Mouse (Mus musculus): ENCODE measurements around the gene Zfp281. TPM values are rescaled to one million over a fixed set of nuclear protein-coding genes. Genes with fewer than 3 reads are reported as not detected.
A peak's percentile ranks its signal among the peaks of the same experiment; 100 is the strongest.

The Zfp281 gene
- polyA plus RNA-seq, 1 experiment from 2014 or later, result 38.5 TPM

DNA sequence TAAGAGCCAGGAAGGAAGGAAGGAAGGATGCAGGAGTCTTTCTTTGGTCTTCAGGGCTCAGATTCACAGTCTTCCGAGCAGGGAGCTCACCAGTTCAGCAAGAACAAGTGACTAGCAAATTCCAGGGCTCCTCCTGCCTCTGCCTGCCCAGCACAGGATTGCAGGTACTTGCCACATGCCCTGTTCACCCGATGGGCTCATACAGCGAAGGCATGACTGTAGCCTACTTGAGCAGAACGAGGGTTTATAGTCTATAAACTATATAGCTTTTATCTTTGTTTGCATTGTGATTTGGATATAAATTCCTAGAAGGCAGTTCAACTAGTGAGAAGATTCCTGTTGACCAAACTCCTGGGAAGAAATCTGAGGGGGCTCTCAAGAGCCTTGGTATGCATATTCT is 18.4 kb upstream of the Zfp281 start:
- ATAC-seq (ENCODE audit: low FRiP score), result no peak
- Histone ChIP-seq H3K36me3 (ENCODE audit: control insufficient read depth, insufficient read depth, low read length) (no peaks in the 10 kb centered on the region), H3K27me3 (ENCODE audit: control insufficient read depth, insufficient read depth, low read length) (no peaks in the 10 kb centered on the region), H3K9ac (ENCODE audit: low read depth, low read length) (no peak overlapping the region), H3K4me2 (replicated peaks; ENCODE audit: low read depth, low read length) (no peak overlapping the region), H3K9me3 (ENCODE audit: control insufficient read depth, low read length) (no peaks in the 10 kb centered on the region), H3K4me3 (ENCODE audit: low read depth, low read length) (no peak overlapping the region), H3K4me1 (replicated peaks; ENCODE audit: control insufficient read depth, insufficient read depth, low read length) (no peaks in the 10 kb centered on the region), H3K27ac (ENCODE audit: low read depth, low read length) (no peak overlapping the region)
- DNase-seq (ENCODE audit: low spot score), result no peak
- WGBS, result 91% methylated on average over 4 of the region's 4 CpGs

- Histone ChIP-seq H3K9ac (ENCODE audit: low read depth, low read length) (no peak overlapping the region), H3K9me3 (ENCODE audit: control insufficient read depth, low read length) (no peaks in the 10 kb centered on the region), H3K27ac (ENCODE audit: low read depth, low read length) (no peak overlapping the region), H3K4me3 (ENCODE audit: low read depth, low read length) (no peak overlapping the region), H3K4me1 (replicated peaks; ENCODE audit: control insufficient read depth, insufficient read depth, low read length) (no peaks in the 10 kb centered on the region), H3K36me3 (ENCODE audit: control insufficient read depth, insufficient read depth, low read length) (no peaks in the 10 kb centered on the region), H3K27me3 (ENCODE audit: control insufficient read depth, insufficient read depth, low read length) (no peaks in the 10 kb centered on the region), H3K4me2 (replicated peaks; ENCODE audit: low read depth, low read length) (no peak overlapping the region)
- ATAC-seq (ENCODE audit: low FRiP score), result no peak
- whole genome bisulfite sequencing, result 84% methylated on average over 11 of the region's 11 CpGs
- DNase-seq (ENCODE audit: low spot score), result no peak
These were observed 16.1 kb upstream of the Zfp281 start for GRCm38 (mm10) chr1:136608339-136609261.

DNA sequence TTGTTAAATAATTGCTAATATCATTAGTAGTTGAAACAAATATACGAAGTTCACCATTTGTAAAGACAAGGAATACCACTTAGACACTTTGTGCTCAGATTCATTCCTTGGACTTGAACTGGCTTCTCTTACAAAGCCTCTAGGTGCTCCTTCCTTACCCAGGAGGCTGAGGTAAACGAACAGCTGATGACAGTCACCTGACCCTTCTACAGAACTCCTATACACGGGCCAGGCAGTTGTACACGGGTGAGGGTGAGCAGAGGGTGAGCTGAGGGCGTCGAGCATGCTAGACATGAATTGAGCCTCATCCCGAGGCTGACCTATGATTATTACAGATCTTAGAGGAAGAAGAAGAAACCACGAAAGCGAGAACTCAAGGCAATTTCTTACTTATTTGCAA is 12.9 kb upstream of the Zfp281 start:
- WGBS, result 83% methylated on average over 9 of the region's 9 CpGs
- no peak for ATAC-seq (ENCODE audit: low FRiP score)
- no peaks in the 10 kb centered on the region for H3K9me3 ChIP-seq (ENCODE audit: control insufficient read depth, low read length)
- no peaks in the 10 kb centered on the region for H3K27me3 ChIP-seq (ENCODE audit: control insufficient read depth, insufficient read depth, low read length)
- no peak overlapping the region for H3K9ac ChIP-seq (ENCODE audit: low read depth, low read length)
- no peak overlapping the region for H3K4me2 ChIP-seq (replicated peaks; ENCODE audit: low read depth, low read length)
- no peak overlapping the region for H3K27ac ChIP-seq (ENCODE audit: low read depth, low read length)
- DNase-seq (ENCODE audit: low spot score), result no peak
- H3K36me3 ChIP-seq (ENCODE audit: control insufficient read depth, insufficient read depth, low read length), result no peaks in the 10 kb centered on the region
- H3K4me1 ChIP-seq (replicated peaks; ENCODE audit: control insufficient read depth, insufficient read depth, low read length), result no peaks in the 10 kb centered on the region
- H3K4me3 ChIP-seq (ENCODE audit: low read depth, low read length), result no peak overlapping the region

GRCm38 (mm10) chr1:136613300-136613751 is 11.4 kb upstream of the Zfp281 start:
- Histone ChIP-seq H3K9me3 (ENCODE audit: control insufficient read depth, low read length) (no peaks in the 10 kb centered on the region), H3K9ac (ENCODE audit: low read depth, low read length) (no peak overlapping the region), H3K4me1 (replicated peaks; ENCODE audit: control insufficient read depth, insufficient read depth, low read length) (no peaks in the 10 kb centered on the region), H3K27ac (ENCODE audit: low read depth, low read length) (no peak overlapping the region), H3K4me2 (replicated peaks; ENCODE audit: low read depth, low read length) (no peak overlapping the region), H3K27me3 (ENCODE audit: control insufficient read depth, insufficient read depth, low read length) (no peaks in the 10 kb centered on the region), H3K36me3 (ENCODE audit: control insufficient read depth, insufficient read depth, low read length) (no peaks in the 10 kb centered on the region), H3K4me3 (ENCODE audit: low read depth, low read length) (no peak overlapping the region)
- no peak for DNase-seq (ENCODE audit: low spot score)
- ATAC-seq (ENCODE audit: low FRiP score), result no peak
- 46% methylated on average over 6 of the region's 6 CpGs for WGBS

DNA sequence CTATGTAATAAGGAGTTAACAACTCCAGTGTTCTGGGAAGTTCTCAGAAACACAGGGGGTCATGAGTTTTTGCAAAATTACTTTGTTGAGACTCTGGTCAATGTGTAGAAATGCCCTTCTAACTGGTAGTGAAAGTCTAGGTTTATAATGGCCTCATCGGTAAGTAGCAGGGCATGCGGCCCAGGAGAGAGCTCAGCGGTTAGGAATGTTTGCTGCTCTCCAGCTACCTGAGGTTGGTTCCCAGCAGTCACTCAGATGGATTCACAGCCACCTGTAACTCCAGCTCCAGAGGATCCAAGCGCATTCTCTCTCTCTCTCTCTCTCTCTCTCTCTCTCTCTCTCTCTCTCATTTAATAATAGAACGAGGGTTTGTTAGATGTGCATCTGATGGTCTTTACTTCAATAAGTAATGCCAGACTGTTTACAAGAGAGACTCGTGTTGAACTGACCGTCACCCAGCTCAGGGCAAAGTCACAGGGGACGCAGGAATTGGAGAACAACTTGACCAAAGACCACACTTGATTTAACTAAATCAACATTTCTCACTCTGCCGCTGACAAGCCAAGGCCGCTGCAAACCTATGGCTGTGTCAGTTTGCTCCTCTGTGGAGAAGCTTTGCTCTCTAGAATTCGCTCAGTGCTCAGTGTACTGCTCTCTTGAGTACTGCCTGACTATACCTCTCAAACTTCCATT is 9.8 kb upstream of the Zfp281 start:
- Histone ChIP-seq H3K27me3 (ENCODE audit: control insufficient read depth, insufficient read depth, low read length) (no peaks in the 10 kb centered on the region), H3K4me3 (ENCODE audit: low read depth, low read length) (no peak overlapping the region), H3K9ac (ENCODE audit: low read depth, low read length) (no peak overlapping the region), H3K9me3 (ENCODE audit: control insufficient read depth, low read length) (no peaks in the 10 kb centered on the region), H3K27ac (ENCODE audit: low read depth, low read length) (no peak overlapping the region), H3K4me2 (replicated peaks; ENCODE audit: low read depth, low read length) (no peak overlapping the region), H3K4me1 (replicated peaks; ENCODE audit: control insufficient read depth, insufficient read depth, low read length) (no peaks in the 10 kb centered on the region), H3K36me3 (ENCODE audit: control insufficient read depth, insufficient read depth, low read length) (no peaks in the 10 kb centered on the region)
- DNase-seq (ENCODE audit: low spot score), result no peak
- ATAC-seq (ENCODE audit: low FRiP score), result no peak
- WGBS, result 87% methylated on average over 11 of the region's 11 CpGs

- no peaks in the 10 kb centered on the region for H3K4me1 ChIP-seq (replicated peaks; ENCODE audit: control insufficient read depth, insufficient read depth, low read length)
- no peak overlapping the region for H3K9ac ChIP-seq (ENCODE audit: low read depth, low read length)
- H3K27ac ChIP-seq (ENCODE audit: low read depth, low read length), result no peak overlapping the region
- 81% methylated on average over 7 of the region's 7 CpGs for WGBS
- H3K27me3 ChIP-seq (ENCODE audit: control insufficient read depth, insufficient read depth, low read length), result no peaks in the 10 kb centered on the region
- no peaks in the 10 kb centered on the region for H3K9me3 ChIP-seq (ENCODE audit: control insufficient read depth, low read length)
- ATAC-seq (ENCODE audit: low FRiP score), result no peak
- H3K4me2 ChIP-seq (replicated peaks; ENCODE audit: low read depth, low read length), result no peak overlapping the region
- no peaks in the 10 kb centered on the region for H3K36me3 ChIP-seq (ENCODE audit: control insufficient read depth, insufficient read depth, low read length)
- no peak for DNase-seq (ENCODE audit: low spot score)
- H3K4me3 ChIP-seq (ENCODE audit: low read depth, low read length), result no peak overlapping the region
These were observed 7.4 kb upstream of the Zfp281 start for GRCm38 (mm10) chr1:136617163-136617788.

- no peak overlapping the region for H3K27ac ChIP-seq (ENCODE audit: low read depth, low read length)
- H3K9me3 ChIP-seq (ENCODE audit: control insufficient read depth, low read length), result no peaks in the 10 kb centered on the region
- 83% methylated on average over 1 of the region's 1 CpGs for WGBS
- H3K4me2 ChIP-seq (replicated peaks; ENCODE audit: low read depth, low read length), result no peak overlapping the region
- no peak for ATAC-seq (ENCODE audit: low FRiP score)
- no peak for DNase-seq (ENCODE audit: low spot score)
- no peak overlapping the region for H3K9ac ChIP-seq (ENCODE audit: low read depth, low read length)
- no peaks in the 10 kb centered on the region for H3K4me1 ChIP-seq (replicated peaks; ENCODE audit: control insufficient read depth, insufficient read depth, low read length)
- no peak overlapping the region for H3K4me3 ChIP-seq (ENCODE audit: low read depth, low read length)
- no peaks in the 10 kb centered on the region for H3K36me3 ChIP-seq (ENCODE audit: control insufficient read depth, insufficient read depth, low read length)
- no peaks in the 10 kb centered on the region for H3K27me3 ChIP-seq (ENCODE audit: control insufficient read depth, insufficient read depth, low read length)
These were observed 6.1 kb upstream of the Zfp281 start for GRCm38 (mm10) chr1:136618570-136618969.

GRCm38 (mm10) chr1:136625019-136625895 is 556 bp downstream of the Zfp281 start:
- H3K4me3 ChIP-seq (ENCODE audit: low read depth, low read length), result peak overlapping the region; percentile 94
- H3K4me2 ChIP-seq (replicated peaks; ENCODE audit: low read depth, low read length), result peak overlapping the region; percentile 82
- peaks cover 7% of the 10 kb centered on the region for H3K4me1 ChIP-seq (replicated peaks; ENCODE audit: control insufficient read depth, insufficient read depth, low read length)
- no peaks in the 10 kb centered on the region for H3K9me3 ChIP-seq (ENCODE audit: control insufficient read depth, low read length)
- H3K9ac ChIP-seq (ENCODE audit: low read depth, low read length), result peak overlapping the region; percentile 95
- ATAC-seq (ENCODE audit: low FRiP score) (peak; percentile 77), DNase-seq (ENCODE audit: low spot score) (peak; percentile 64)
- 3% methylated on average over 49 of the region's 92 CpGs for WGBS
- H3K36me3 ChIP-seq (ENCODE audit: control insufficient read depth, insufficient read depth, low read length), result peaks cover 15% of the 10 kb centered on the region; the same call in 1 of the 2 replicates
- H3K27ac ChIP-seq (ENCODE audit: low read depth, low read length), result peak overlapping the region; percentile 88
- H3K27me3 ChIP-seq (ENCODE audit: control insufficient read depth, insufficient read depth, low read length), result no peaks in the 10 kb centered on the region

Data from hindbrain, embryonic 11.5 days (tissue).